In genomic region chr17:87108507-87109292, GRCm38 (mm10) we compare ENCODE assay signal across 8 mouse cellular contexts. TPM values are rescaled to one million over a fixed set of nuclear protein-coding genes. Genes with fewer than 3 reads are reported as not detected.
DNase-seq lines count a peak whose midpoint lies in the region; ATAC-seq and TF ChIP-seq lines count a peak whose summit lies in the region.

No protein-coding gene starts in this region.

- no peaks in the 10 kb centered on the region for H3K36me3 ChIP-seq in kidney, embryonic 16.5 days (ENCODE audit: insufficient read depth, low read length)
- no peaks in the 10 kb centered on the region for H3K36me3 ChIP-seq in hindbrain, embryonic 16.5 days (ENCODE audit: control insufficient read depth, insufficient read depth, low read length)
- H3K36me3 ChIP-seq in midbrain, embryonic 16.5 days (ENCODE audit: control insufficient read depth, insufficient read depth, low read length) = no peaks in the 10 kb centered on the region

- H3K4me2 ChIP-seq in kidney, embryonic 16.5 days (replicated peaks; ENCODE audit: low read depth, low read length) = peak overlapping the region; percentile 84
- peak overlapping the region; percentile 82 for H3K4me2 ChIP-seq in hindbrain, embryonic 16.5 days (ENCODE audit: low read length)
- H3K4me2 ChIP-seq in midbrain, embryonic 16.5 days (ENCODE audit: low read length) = peak overlapping the region; percentile 80

- 36% methylated on average over 13 of the region's 13 CpGs for WGBS in kidney, embryonic 16.5 days
- WGBS in hindbrain, embryonic 16.5 days = 33% methylated on average over 13 of the region's 13 CpGs
- 26% methylated on average over 13 of the region's 13 CpGs for WGBS in midbrain, embryonic 16.5 days

- H3K4me1 ChIP-seq in kidney, embryonic 16.5 days (ENCODE audit: insufficient read depth, low read length) = peaks cover 17% of the 10 kb centered on the region
- H3K4me1 ChIP-seq in cortical plate, adult 2 months (ENCODE audit: control insufficient read depth, insufficient read depth, low read length) = peaks cover 6% of the 10 kb centered on the region
- H3K4me1 ChIP-seq in hindbrain, embryonic 16.5 days (ENCODE audit: control insufficient read depth, insufficient read depth, low read depth, low read length) = peaks cover 19% of the 10 kb centered on the region
- peaks cover 22% of the 10 kb centered on the region for H3K4me1 ChIP-seq in midbrain, embryonic 16.5 days (ENCODE audit: control insufficient read depth, insufficient read depth, low read length)

- no peak for DNase-seq in kidney, postnatal 4 days
- DNase-seq in spleen, postnatal 10 days (ENCODE audit: low spot score in 2 of 2) = no peak
- no peak for DNase-seq in adrenal gland, postnatal 36 days
- no peak for DNase-seq in thymus, postnatal 4 days

- no peaks in the 10 kb centered on the region for H3K9me3 ChIP-seq in kidney, embryonic 16.5 days (ENCODE audit: low read length)
- H3K9me3 ChIP-seq in hindbrain, embryonic 16.5 days (ENCODE audit: control insufficient read depth, low read length) = no peaks in the 10 kb centered on the region
- no peaks in the 10 kb centered on the region for H3K9me3 ChIP-seq in midbrain, embryonic 16.5 days (replicated peaks; ENCODE audit: control insufficient read depth, low read length, poor library complexity, severe bottlenecking)

- no peak for ATAC-seq in kidney, embryonic 16.5 days (ENCODE audit: low FRiP score, low TSS enrichment)
- ATAC-seq in hindbrain, embryonic 16.5 days = no peak
- ATAC-seq in midbrain, embryonic 16.5 days = no peak

- TF ChIP-seq CTCF in cortical plate, adult 2 months (IDR thresholded peaks at IDR 0.05; ENCODE audit: extremely low read depth, insufficient read depth, low read length) = no peak

- H3K4me3 ChIP-seq in kidney, embryonic 16.5 days (ENCODE audit: low read length) = peak overlapping the region; percentile 81
- H3K4me3 ChIP-seq in cortical plate, adult 2 months (ENCODE audit: insufficient read depth, low read length) = peak overlapping the region; percentile 63
- peak overlapping the region; percentile 67 for H3K4me3 ChIP-seq in hindbrain, embryonic 16.5 days (ENCODE audit: low read length)
- H3K4me3 ChIP-seq in midbrain, embryonic 16.5 days (ENCODE audit: low read depth, low read length) = peak overlapping the region; percentile 79

- H3K27ac ChIP-seq in kidney, embryonic 16.5 days (ENCODE audit: low read length) = peak overlapping the region; percentile 86; the same call in 1 of the 2 replicates
- H3K27ac ChIP-seq in cortical plate, adult 2 months (ENCODE audit: insufficient read depth, low read length) = 0 out of 2 replicates have a peak overlapping the region, but pooled peaks have one; percentile 95
- H3K27ac ChIP-seq in hindbrain, embryonic 16.5 days (ENCODE audit: low read depth, low read length) = peak overlapping the region; percentile 84
- H3K27ac ChIP-seq in midbrain, embryonic 16.5 days (ENCODE audit: low read length) = peak overlapping the region; percentile 89; the same call in 1 of the 2 replicates

- peak overlapping the region; percentile 98 for H3K9ac ChIP-seq in kidney, embryonic 16.5 days (replicated peaks; ENCODE audit: low read length)
- peak overlapping the region; percentile 79 for H3K9ac ChIP-seq in hindbrain, embryonic 16.5 days (ENCODE audit: low read depth, low read length)
- peak overlapping the region; percentile 85 for H3K9ac ChIP-seq in midbrain, embryonic 16.5 days (ENCODE audit: low read depth, low read length)

- no peak for TF ChIP-seq POLR2A in cortical plate, adult 2 months (IDR thresholded peaks at IDR 0.05; ENCODE audit: extremely low read depth, insufficient read depth, low read length)

- no peaks in the 10 kb centered on the region for H3K27me3 ChIP-seq in kidney, embryonic 16.5 days (ENCODE audit: insufficient read depth, low read length)
- no peaks in the 10 kb centered on the region for H3K27me3 ChIP-seq in hindbrain, embryonic 16.5 days (replicated peaks; ENCODE audit: control insufficient read depth, insufficient read depth, low read length)
- no peaks in the 10 kb centered on the region for H3K27me3 ChIP-seq in midbrain, embryonic 16.5 days (ENCODE audit: control insufficient read depth, insufficient read depth, low read depth, low read length)

RNA-seq across cellular contexts. Expression of gene Socs5, which starts 1.2 kb away (rescaled TPM):
- polyA plus RNA-seq in kidney, embryonic 16.5 days (2015; fragmentation: Nextera tagmentation; extraction: Ambion mirVana) = 14.7 and 15.6 TPM in 2 replicates
- 64.1 and 64.8 TPM in 2 replicates for polyA plus RNA-seq in cortical plate, adult 2 months (2012; rRNA removed)
- polyA plus RNA-seq in hindbrain, embryonic 16.5 days (2015; fragmentation: Nextera tagmentation; extraction: Ambion mirVana) = 13.1 and 13.2 TPM in 2 replicates
- polyA plus RNA-seq in midbrain, embryonic 16.5 days (2015; fragmentation: Nextera tagmentation; extraction: Ambion mirVana) = 14.4 and 14.5 TPM in 2 replicates
- total RNA-seq in adrenal gland, postnatal 36 days (2021) = 10 to 100 TPM; 75.7 to 80.5 TPM
